ENCODE assay signal across 10 mouse cellular contexts in the genomic region with DNA sequence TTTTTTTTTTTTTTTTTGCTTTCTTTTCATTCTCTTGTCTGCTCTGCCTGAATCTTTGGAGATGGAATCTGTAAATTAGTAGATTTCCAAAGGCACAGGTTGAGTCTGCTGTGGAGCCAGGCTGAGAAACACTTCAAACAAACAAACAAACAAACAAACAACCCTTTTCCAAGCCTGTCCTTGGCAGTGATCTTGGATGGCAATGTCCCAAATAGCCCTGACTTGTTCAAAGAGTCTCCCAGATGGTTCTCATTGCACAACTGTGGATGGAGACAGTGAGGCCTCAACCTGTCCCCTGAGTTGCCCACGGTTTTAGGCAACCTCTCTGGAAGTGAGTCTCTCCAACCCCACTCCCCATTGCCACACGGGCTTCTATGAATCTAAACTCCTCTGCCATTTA. TPM values are rescaled to one million over a fixed set of nuclear protein-coding genes. Genes with fewer than 3 reads are reported as not detected.
DNase-seq lines count a peak whose midpoint lies in the region; ATAC-seq and TF ChIP-seq lines count a peak whose summit lies in the region.
"Had no signal": no experiment of that assay in that cellular context is flagged by ENCODE, and none has a peak within 500 bp of the region (broad histone marks: within the 10 kb centered on the region; RNA-seq: fewer than 3 reads in every experiment).

No protein-coding gene starts in this region.

- peak; percentile 60 for DNase-seq in heart, adult 11 months
- no peak for DNase-seq in heart, postnatal 25 days (ENCODE audit: low spot score)
- DNase-seq in 3T3-L1 (ENCODE audit: low read depth, low spot score), result peak; percentile 28
- no peak for DNase-seq in frontal cortex, postnatal 14 days (ENCODE audit: low spot score in 2 of 2)
- no peak for DNase-seq in T-cell, adult 2 months (ENCODE audit: low spot score)
- DNase-seq in lung, adult 18-20 months, result no peak

- no peaks in the 10 kb centered on the region for H3K9me3 ChIP-seq in embryonic facial prominence, embryonic 13.5 days
- H3K9me3 ChIP-seq in intestine, postnatal 0 days (ENCODE audit: control insufficient read depth), result no peaks in the 10 kb centered on the region
- H3K9me3 ChIP-seq: lung, embryonic 15.5 days had no signal

- intact Hi-C loops in heart, postnatal 25 days (cut with DNase I), result no loop called here

- WGBS in embryonic facial prominence, embryonic 13.5 days, result 48% methylated on average over 2 of the region's 2 CpGs
- 53% methylated on average over 2 of the region's 2 CpGs for WGBS in intestine, postnatal 0 days

- H3K4me3 ChIP-seq in embryonic facial prominence, embryonic 13.5 days, result no peak overlapping the region
- no peak overlapping the region for H3K4me3 ChIP-seq in intestine, postnatal 0 days (ENCODE audit: low read depth, low read length)
- H3K4me3 ChIP-seq: lung, embryonic 15.5 days had no signal

- H3K36me3 ChIP-seq in embryonic facial prominence, embryonic 13.5 days, result peaks cover 29% of the 10 kb centered on the region
- H3K36me3 ChIP-seq in intestine, postnatal 0 days (ENCODE audit: control insufficient read depth, insufficient read depth), result peaks cover 8% of the 10 kb centered on the region; the same call in 1 of the 2 replicates

- H3K4me1 ChIP-seq in embryonic facial prominence, embryonic 13.5 days, result peaks cover 37% of the 10 kb centered on the region
- H3K4me1 ChIP-seq in intestine, postnatal 0 days (replicated peaks; ENCODE audit: control insufficient read depth, insufficient read depth, low read length), result 0 out of 2 replicates have a peak, but pooled peaks cover 10% of the 10 kb centered on the region

- H3K4me2 ChIP-seq in embryonic facial prominence, embryonic 13.5 days, result peak overlapping the region; percentile 90; the same call in 1 of the 2 replicates
- 0 out of 2 replicates have a peak overlapping the region, but pooled peaks have one; percentile 99 for H3K4me2 ChIP-seq in intestine, postnatal 0 days (replicated peaks; ENCODE audit: low read depth)

- ATAC-seq in embryonic facial prominence, embryonic 13.5 days (ENCODE audit: insufficient number of reproducible peaks, insufficient read depth, low FRiP score, low TSS enrichment, low read depth), result no peak
- ATAC-seq in intestine, postnatal 0 days, result no peak

- no peak for TF ChIP-seq CTCF in intestine, postnatal 0 days (IDR thresholded peaks at IDR 0.05; ENCODE audit: low read depth)

- no peaks in the 10 kb centered on the region for H3K27me3 ChIP-seq in embryonic facial prominence, embryonic 13.5 days
- H3K27me3 ChIP-seq in intestine, postnatal 0 days (replicated peaks; ENCODE audit: control insufficient read depth, insufficient read depth, low read length), result no peaks in the 10 kb centered on the region

- H3K9ac ChIP-seq in embryonic facial prominence, embryonic 13.5 days, result no peak overlapping the region
- no peak overlapping the region for H3K9ac ChIP-seq in intestine, postnatal 0 days (ENCODE audit: low read depth, low read length)
- H3K9ac ChIP-seq: lung, embryonic 15.5 days had no signal

- 0 out of 2 replicates have a peak overlapping the region, but pooled peaks have one; percentile 23 for H3K27ac ChIP-seq in embryonic facial prominence, embryonic 13.5 days
- H3K27ac ChIP-seq in intestine, postnatal 0 days (ENCODE audit: low read depth, low read length), result peak overlapping the region; percentile 60
- H3K27ac ChIP-seq: lung, embryonic 15.5 days; stomach, postnatal 0 days had no signal

RNA-seq across cellular contexts. Expression of gene Slc38a1, which starts 4.1 kb away (rescaled TPM):
- total RNA-seq in heart, postnatal 25 days (2021), result 10 to 100 TPM; 17.0 to 21.2 TPM
- polyA plus RNA-seq in embryonic facial prominence, embryonic 13.5 days (2015; fragmentation: Nextera tagmentation; extraction: Ambion mirVana), result 64.2 and 74.6 TPM in 2 replicates
- 78.6 and 79.8 TPM in 2 replicates for polyA plus RNA-seq in intestine, postnatal 0 days (2015; fragmentation: Nextera tagmentation; extraction: Ambion mirVana)

Comparison
In these comparisons a context has a peak if more than half of its experiments do, and no peak if none do; other contexts are left out.
1. DNase-seq: peak in heart, adult 11 months (single experiment) and 3T3-L1 (single experiment); none in heart, postnatal 25 days (single experiment), frontal cortex, postnatal 14 days (0 of 2), T-cell, adult 2 months (single experiment) and lung, adult 18-20 months (0 of 2).